ENCODE assay signal across 17 mouse cellular contexts in the genomic region with DNA sequence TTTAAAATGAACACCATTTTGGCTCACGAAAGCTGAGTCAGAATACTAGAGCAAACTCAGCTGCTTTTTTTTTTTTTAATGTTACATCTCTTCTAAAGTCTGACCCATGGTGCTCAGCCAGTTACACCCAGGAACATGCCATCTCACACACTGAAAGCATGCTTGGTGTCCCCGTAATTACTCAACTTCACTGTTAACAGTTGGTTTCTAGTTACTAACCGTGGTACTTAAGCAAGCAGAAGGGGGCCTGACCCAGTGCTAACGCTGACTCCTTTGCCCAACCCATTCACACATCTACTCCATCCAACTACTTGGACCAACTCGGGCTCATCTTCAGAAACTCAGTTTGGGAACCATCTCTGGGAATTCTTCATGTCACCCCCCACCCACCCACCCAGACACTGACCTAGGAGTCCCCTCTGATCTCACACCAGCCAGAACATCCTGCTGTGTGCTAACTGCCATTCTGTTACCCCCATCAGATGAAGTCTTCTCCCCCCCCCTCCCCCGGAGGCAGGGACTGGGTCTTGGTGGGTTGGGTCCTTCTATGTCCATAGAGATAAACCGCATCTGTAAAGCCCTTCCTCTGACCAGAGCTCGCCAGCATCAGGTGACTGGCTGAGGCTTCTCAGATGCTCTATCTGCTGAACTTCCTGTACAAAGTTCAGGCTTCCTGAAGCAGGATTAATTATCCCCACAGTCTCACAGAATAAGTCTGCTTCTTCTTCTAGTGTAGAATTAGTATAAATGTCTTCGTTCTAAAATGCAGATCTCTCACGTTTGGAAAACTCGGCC.
A peak's percentile ranks its signal among the peaks of the same experiment; 100 is the strongest.
DNase-seq lines count a peak whose midpoint lies in the region; ATAC-seq lines count a peak whose summit lies in the region.
"Had no signal": no experiment of that assay in that cellular context is flagged by ENCODE, and none has a peak within 500 bp of the region (broad histone marks: within the 10 kb centered on the region; RNA-seq: fewer than 3 reads in every experiment).

No protein-coding gene starts in this region.

- H3K27ac ChIP-seq in liver, embryonic 11.5 days (ENCODE audit: low read depth, low read length): no peak overlapping the region
- H3K27ac ChIP-seq: embryonic facial prominence, embryonic 15.5 days; neural tube, embryonic 12.5 days had no signal

- no peak overlapping the region for H3K9ac ChIP-seq in liver, embryonic 11.5 days (ENCODE audit: low read depth, low read length)
- H3K9ac ChIP-seq: embryonic facial prominence, embryonic 15.5 days; lung, embryonic 14.5 days; neural tube, embryonic 12.5 days had no signal

- no peaks in the 10 kb centered on the region for H3K36me3 ChIP-seq in liver, embryonic 11.5 days (ENCODE audit: control insufficient read depth, insufficient read depth, low read length)
- H3K36me3 ChIP-seq: embryonic facial prominence, embryonic 15.5 days; neural tube, embryonic 12.5 days had no signal

- H3K9me3 ChIP-seq in liver, embryonic 11.5 days (ENCODE audit: control insufficient read depth, low read length): no peaks in the 10 kb centered on the region
- H3K9me3 ChIP-seq: embryonic facial prominence, embryonic 15.5 days; neural tube, embryonic 12.5 days had no signal

- no peaks in the 10 kb centered on the region; the same call in none of the 2 replicates for H3K4me1 ChIP-seq in liver, embryonic 11.5 days (replicated peaks; ENCODE audit: control insufficient read depth, insufficient read depth, low read length)
- H3K4me1 ChIP-seq: neural tube, embryonic 12.5 days had no signal

- no peaks in the 10 kb centered on the region for H3K27me3 ChIP-seq in liver, embryonic 11.5 days (replicated peaks; ENCODE audit: control insufficient read depth, insufficient read depth, low read length)
- H3K27me3 ChIP-seq: embryonic facial prominence, embryonic 15.5 days; neural tube, embryonic 12.5 days had no signal

- H3K4me3 ChIP-seq in liver, embryonic 11.5 days (ENCODE audit: low read depth, low read length): no peak overlapping the region
- H3K4me3 ChIP-seq: embryonic facial prominence, embryonic 15.5 days; neural tube, embryonic 12.5 days had no signal

- ATAC-seq in liver, embryonic 11.5 days (replicated peaks; ENCODE audit: low FRiP score): no peak
- ATAC-seq in megakaryocyte progenitor cell, adult 5-6 weeks (replicated peaks; ENCODE audit: poor library complexity): peak; percentile 33; the same call in 1 of the 2 replicates
- no peak for ATAC-seq in monocyte, adult 5-6 weeks (replicated peaks; ENCODE audit: insufficient number of reproducible peaks, low FRiP score, low TSS enrichment, poor library complexity, severe bottlenecking)
- ATAC-seq: forebrain, embryonic 16.5 days; midbrain, embryonic 16.5 days had no signal

- no peak overlapping the region for H3K4me2 ChIP-seq in liver, embryonic 11.5 days
- H3K4me2 ChIP-seq: embryonic facial prominence, embryonic 15.5 days; heart, embryonic 11.5 days; lung, embryonic 14.5 days; neural tube, embryonic 12.5 days had no signal

- peak; percentile 21 for DNase-seq in liver
- no peak for DNase-seq in liver, embryonic 11.5 days (ENCODE audit: low spot score)
- DNase-seq in kidney, adult 18-20 months: peak; percentile 35
- peak; percentile 70 to 82 for DNase-seq in kidney, postnatal 36 days
- DNase-seq in urinary bladder, adult 18-20 months (ENCODE audit: low spot score in 2 of 2): no peak
- DNase-seq in left cerebral cortex, adult 11 months (ENCODE audit: low spot score): no peak
- DNase-seq: gastrocnemius, postnatal 10 days; layer of hippocampus, postnatal 36 days; lung, embryonic 14.5 days; thymus, postnatal 36 days had no signal

- WGBS in liver, embryonic 11.5 days: 47% methylated on average over 11 of the region's 11 CpGs

Comparison
In these comparisons a context has a peak if more than half of its experiments do, and no peak if none do; other contexts are left out.
1. DNase-seq: peak in liver (single experiment), kidney, adult 18-20 months (single experiment) and kidney, postnatal 36 days (2 of 2); none in liver, embryonic 11.5 days (single experiment), urinary bladder, adult 18-20 months (0 of 2) and left cerebral cortex, adult 11 months (single experiment).